Mouse (Mus musculus) forebrain, embryonic 11.5 days (tissue): ENCODE results near the gene Gm15140. TPM values are rescaled to one million over a fixed set of nuclear protein-coding genes. Genes with fewer than 3 reads are reported as not detected.
"Not testable (repeated sequence)": the region's sequence is repeated elsewhere in the genome, so short reads cannot be mapped to it uniquely, and the experiment has no call there.

Experiments
- ATAC-seq: fragments of 200-750 bp; cut with Nextera tagmentation; replicated peaks from 2 replicates; pipeline ENCODE4 v1.8.0; 2017; ENCODE audit warnings: moderate TSS enrichment; ENCODE audit not compliant: low FRiP score
- DNase-seq: peaks from one replicate; pipeline ENCODE4 v3.0.0-alpha.2; 2017; ENCODE audit warnings: low spot score
- H3K27ac ChIP-seq: fragments of 300-500 bp; sonication (generic); 2 replicates; pipeline ENCODE4 v1.5.1; 2014; ENCODE audit warnings: low read depth, low read length
- H3K27me3 ChIP-seq: fragments of 300-500 bp; sonication (generic); 2 replicates; pipeline ENCODE4 v1.6.1; 2014; ENCODE audit warnings: mild to moderate bottlenecking, low read length, mixed read lengths; ENCODE audit not compliant: control insufficient read depth, insufficient read depth
- H3K36me3 ChIP-seq: fragments of 300-500 bp; sonication (generic); 2 replicates; pipeline ENCODE4 v1.6.1; 2014; ENCODE audit warnings: mild to moderate bottlenecking, low read length, moderate library complexity, mixed read lengths; ENCODE audit not compliant: control insufficient read depth, insufficient read depth
- H3K4me1 ChIP-seq: fragments of 300-500 bp; sonication (generic); replicated peaks from 2 replicates; pipeline ENCODE4 v1.6.1; 2014; ENCODE audit warnings: low read length, mixed read lengths; ENCODE audit not compliant: control insufficient read depth, insufficient read depth
- H3K4me2 ChIP-seq: fragments of 300-500 bp; sonication (generic); 2 replicates; pipeline ENCODE4 v1.6.1; 2014; ENCODE audit warnings: low read depth, mild to moderate bottlenecking, low read length, moderate library complexity, mixed read lengths; ENCODE audit not compliant: severe bottlenecking
- H3K4me3 ChIP-seq: fragments of 300-500 bp; sonication (generic); 2 replicates; pipeline ENCODE4 v1.5.1; 2014; ENCODE audit warnings: low read depth, low read length
- H3K9ac ChIP-seq: fragments of 300-500 bp; sonication (generic); 2 replicates; pipeline ENCODE4 v1.6.1; 2014; ENCODE audit warnings: low read length
- H3K9me3 ChIP-seq: fragments of 300-500 bp; sonication (generic); 2 replicates; pipeline ENCODE4 v1.6.1; 2016; ENCODE audit warnings: low read length, mixed read lengths; ENCODE audit not compliant: control insufficient read depth
- WGBS: fragments of 180-500 bp; shearing (Covaris S2); extraction: QIAGEN DNeasy Blood & Tissue Kit; methylation state at CpG from one replicate; pipeline ENCODE4 v1.1.7; 2014; 5-methylcytosine and 5-hydroxymethylcytosine counted together
- polyA plus RNA-seq: library from polyadenylated mRNA; unstranded; fragments of >200 nt; fragmentation: Nextera tagmentation; extraction: Ambion mirVana; gene quantifications from 2 replicates; pipeline ENCODE4 v1.2.1, GENCODE M21; 2014

Gm15140 gene
- not detected in 2 replicates for polyA plus RNA-seq

- not testable (repeated sequence) for H3K9ac ChIP-seq, H3K4me2 ChIP-seq, ATAC-seq, H3K4me1 ChIP-seq, H3K36me3 ChIP-seq, H3K4me3 ChIP-seq, H3K27me3 ChIP-seq, DNase-seq, H3K27ac ChIP-seq, H3K9me3 ChIP-seq
- 84% methylated on average over 1 of the region's 1 CpGs for WGBS
These were observed at the start of gene Gm15140 for GRCm38 (mm10) chrX:154120585-154120984. Gene Gm15140 (minus strand): TSS chrX:154120685.

Other genes starting within 250 kb of the Gm15140 start
- not detected in 2 replicates for gene Samt1, start 108.0 kb downstream of the Gm15140 start, polyA plus RNA-seq
- gene 4921511M17Rik, start 86.9 kb downstream of the Gm15140 start, polyA plus RNA-seq: not detected in 2 replicates
- not detected in 2 replicates for gene Gm10057, start 65.6 kb downstream of the Gm15140 start, polyA plus RNA-seq
- gene 4930524N10Rik, start 222.7 kb upstream of the Gm15140 start, polyA plus RNA-seq: not detected in 2 replicates